Mouse (Mus musculus) neural tube, embryonic 11.5 days (tissue): ENCODE results near the gene Itpkb. TPM values are rescaled to one million over a fixed set of nuclear protein-coding genes. Genes with fewer than 3 reads are reported as not detected.

Experiments
- ATAC-seq: fragments of 200-750 bp; cut with Nextera tagmentation; 2 replicates; pipeline ENCODE4 v1.8.0; 2017; ENCODE audit warnings: moderate number of reproducible peaks, mild to moderate bottlenecking, moderate TSS enrichment, moderate library complexity; ENCODE audit not compliant: insufficient read depth, low FRiP score, low TSS enrichment
- DNase-seq: peaks from one replicate; pipeline ENCODE4 v3.0.0-alpha.2; 2015; ENCODE audit warnings: low spot score
- H3K27ac ChIP-seq: fragments of 300-500 bp; sonication (generic); 2 replicates; pipeline ENCODE4 v1.5.1; 2014; ENCODE audit warnings: low read depth, mild to moderate bottlenecking, low read length
- H3K27me3 ChIP-seq: fragments of 300-500 bp; sonication (generic); 2 replicates; pipeline ENCODE4 v1.6.1; 2014; ENCODE audit warnings: mild to moderate bottlenecking, low read length, mixed read lengths; ENCODE audit not compliant: control insufficient read depth, insufficient read depth
- H3K36me3 ChIP-seq: fragments of 300-500 bp; sonication (generic); 2 replicates; pipeline ENCODE4 v1.6.1; 2014; ENCODE audit warnings: mild to moderate bottlenecking, low read length, moderate library complexity, mixed read lengths; ENCODE audit not compliant: control insufficient read depth, insufficient read depth
- H3K4me1 ChIP-seq: fragments of 300-500 bp; sonication (generic); 2 replicates; pipeline ENCODE4 v1.6.1; 2014; ENCODE audit warnings: low read length, mixed read lengths; ENCODE audit not compliant: control insufficient read depth, insufficient read depth
- H3K4me2 ChIP-seq: fragments of 300-500 bp; sonication (generic); 2 replicates; pipeline ENCODE4 v1.6.1; 2014; ENCODE audit warnings: low read depth, mild to moderate bottlenecking, moderate library complexity
- H3K4me3 ChIP-seq: fragments of 300-500 bp; sonication (generic); 2 replicates; pipeline ENCODE4 v1.5.1; 2014; ENCODE audit warnings: low read depth, low read length
- H3K9ac ChIP-seq: fragments of 300-500 bp; sonication (generic); 2 replicates; pipeline ENCODE4 v1.6.1; 2014; ENCODE audit warnings: mild to moderate bottlenecking, low read length
- H3K9me3 ChIP-seq: fragments of 300-500 bp; sonication (generic); 2 replicates; pipeline ENCODE4 v1.6.1; 2016; ENCODE audit warnings: low read length; ENCODE audit not compliant: control insufficient read depth
- WGBS: fragments of 180-500 bp; shearing (Covaris S2); extraction: QIAGEN DNeasy Blood & Tissue Kit; methylation state at CpG from one replicate; pipeline ENCODE4 v1.1.7; 2014; 5-methylcytosine and 5-hydroxymethylcytosine counted together
- polyA plus RNA-seq: library from polyadenylated mRNA; unstranded; fragments of >200 nt; fragmentation: Nextera tagmentation; extraction: Ambion mirVana; gene quantifications from 2 replicates; pipeline ENCODE4 v1.2.1, GENCODE M21; 2014

Gene Itpkb
- polyA plus RNA-seq, 1 experiment from 2014 or later: 2.6 TPM

GRCm38 (mm10) chr1:180312286-180312685 is 18.0 kb upstream of the Itpkb start:
- 41% methylated on average over 6 of the region's 6 CpGs for WGBS
- DNase-seq (no peak), ATAC-seq (0 out of 2 replicates have a peak, but pooled peaks have one; percentile 36)
- Histone ChIP-seq H3K4me2 (peak overlapping the region; percentile 40; the same call in 1 of the 2 replicates), H3K4me1 (0 out of 2 replicates have a peak, but pooled peaks cover 10% of the 10 kb centered on the region), H3K4me3 (no peak overlapping the region), H3K27ac (peak overlapping the region; percentile 67), H3K9me3 (no peaks in the 10 kb centered on the region), H3K27me3 (no peaks in the 10 kb centered on the region), H3K9ac (no peak overlapping the region; the same call in 1 of the 2 replicates), H3K36me3 (no peaks in the 10 kb centered on the region)

- Histone ChIP-seq H3K27me3 (no peaks in the 10 kb centered on the region), H3K4me1 (0 out of 2 replicates have a peak, but pooled peaks cover 10% of the 10 kb centered on the region), H3K9me3 (no peaks in the 10 kb centered on the region), H3K4me3 (no peak overlapping the region), H3K36me3 (no peaks in the 10 kb centered on the region), H3K9ac (peak overlapping the region; percentile 20; the same call in 1 of the 2 replicates), H3K4me2 (peak overlapping the region; percentile 40; the same call in 1 of the 2 replicates), H3K27ac (peak overlapping the region; percentile 67)
- ATAC-seq (peak; percentile 82), DNase-seq (peak; percentile 80)
- 30% methylated on average over 6 of the region's 6 CpGs for WGBS
Measured at GRCm38 (mm10) chr1:180312792-180313311, 17.4 kb upstream of the Itpkb start.

GRCm38 (mm10) chr1:180313517-180314440 is 16.5 kb upstream of the Itpkb start:
- H3K9ac ChIP-seq: peak overlapping the region; percentile 27
- H3K36me3 ChIP-seq: no peaks in the 10 kb centered on the region
- DNase-seq (peak; percentile 67), ATAC-seq (peak; percentile 56; the same call in 1 of the 2 replicates)
- H3K4me1 ChIP-seq: 0 out of 2 replicates have a peak, but pooled peaks cover 10% of the 10 kb centered on the region
- peak overlapping the region; percentile 8; the same call in 1 of the 2 replicates for H3K4me3 ChIP-seq
- peak overlapping the region; percentile 40 for H3K4me2 ChIP-seq
- H3K27ac ChIP-seq: peak overlapping the region; percentile 14; the same call in 1 of the 2 replicates
- H3K27me3 ChIP-seq: no peaks in the 10 kb centered on the region
- WGBS: 12% methylated on average over 20 of the region's 20 CpGs
- no peaks in the 10 kb centered on the region for H3K9me3 ChIP-seq

- WGBS: 86% methylated on average over 11 of the region's 11 CpGs
Measured at GRCm38 (mm10) chr1:180314641-180315040, 15.6 kb upstream of the Itpkb start.

GRCm38 (mm10) chr1:180315127-180315526 is 15.2 kb upstream of the Itpkb start:
- Histone ChIP-seq H3K9ac (no peak overlapping the region), H3K27ac (no peak overlapping the region), H3K4me1 (0 out of 2 replicates have a peak, but pooled peaks cover 10% of the 10 kb centered on the region), H3K4me3 (no peak overlapping the region), H3K4me2 (no peak overlapping the region), H3K9me3 (no peaks in the 10 kb centered on the region), H3K27me3 (no peaks in the 10 kb centered on the region), H3K36me3 (no peaks in the 10 kb centered on the region)
- ATAC-seq (no peak), DNase-seq (no peak)
- WGBS: 80% methylated on average over 3 of the region's 3 CpGs

More at GRCm38 (mm10) chr1:180314641-180315040, 15.6 kb upstream of the Itpkb start:
- H3K27ac ChIP-seq: no peak overlapping the region
- H3K27me3 ChIP-seq: no peaks in the 10 kb centered on the region
- no peak overlapping the region for H3K4me3 ChIP-seq
- no peaks in the 10 kb centered on the region for H3K9me3 ChIP-seq
- H3K4me1 ChIP-seq: 0 out of 2 replicates have a peak, but pooled peaks cover 10% of the 10 kb centered on the region
- DNase-seq: no peak
- H3K36me3 ChIP-seq: no peaks in the 10 kb centered on the region
- ATAC-seq: no peak
- H3K4me2 ChIP-seq: no peak overlapping the region
- H3K9ac ChIP-seq: no peak overlapping the region

- no peak for ATAC-seq
- 81% methylated on average over 4 of the region's 4 CpGs for WGBS
- Histone ChIP-seq H3K4me3 (no peak overlapping the region), H3K9me3 (no peaks in the 10 kb centered on the region), H3K9ac (no peak overlapping the region), H3K27ac (no peak overlapping the region), H3K4me1 (0 out of 2 replicates have a peak, but pooled peaks cover 7% of the 10 kb centered on the region), H3K4me2 (no peak overlapping the region), H3K27me3 (no peaks in the 10 kb centered on the region), H3K36me3 (no peaks in the 10 kb centered on the region)
- DNase-seq: no peak
Measured at GRCm38 (mm10) chr1:180317450-180317849, 12.8 kb upstream of the Itpkb start.

GRCm38 (mm10) chr1:180318407-180318806 is 11.9 kb upstream of the Itpkb start:
- no peaks in the 10 kb centered on the region for H3K36me3 ChIP-seq
- no peaks in the 10 kb centered on the region for H3K27me3 ChIP-seq
- no peak overlapping the region for H3K4me2 ChIP-seq
- no peak overlapping the region for H3K9ac ChIP-seq
- H3K9me3 ChIP-seq: no peaks in the 10 kb centered on the region
- 79% methylated on average over 5 of the region's 5 CpGs for WGBS
- no peak overlapping the region for H3K27ac ChIP-seq
- DNase-seq: no peak
- H3K4me1 ChIP-seq: 0 out of 2 replicates have a peak, but pooled peaks cover 2% of the 10 kb centered on the region
- no peak for ATAC-seq
- no peak overlapping the region for H3K4me3 ChIP-seq

- Histone ChIP-seq H3K9ac (no peak overlapping the region), H3K4me3 (no peak overlapping the region), H3K4me2 (no peak overlapping the region), H3K27me3 (no peaks in the 10 kb centered on the region), H3K4me1 (no peaks in the 10 kb centered on the region), H3K27ac (no peak overlapping the region), H3K9me3 (no peaks in the 10 kb centered on the region), H3K36me3 (no peaks in the 10 kb centered on the region)
- WGBS: 7% methylated on average over 10 of the region's 10 CpGs
- no peak for DNase-seq
- no peak for ATAC-seq
Measured at GRCm38 (mm10) chr1:180319895-180320294, 10.4 kb upstream of the Itpkb start.
